In the genomic region with DNA sequence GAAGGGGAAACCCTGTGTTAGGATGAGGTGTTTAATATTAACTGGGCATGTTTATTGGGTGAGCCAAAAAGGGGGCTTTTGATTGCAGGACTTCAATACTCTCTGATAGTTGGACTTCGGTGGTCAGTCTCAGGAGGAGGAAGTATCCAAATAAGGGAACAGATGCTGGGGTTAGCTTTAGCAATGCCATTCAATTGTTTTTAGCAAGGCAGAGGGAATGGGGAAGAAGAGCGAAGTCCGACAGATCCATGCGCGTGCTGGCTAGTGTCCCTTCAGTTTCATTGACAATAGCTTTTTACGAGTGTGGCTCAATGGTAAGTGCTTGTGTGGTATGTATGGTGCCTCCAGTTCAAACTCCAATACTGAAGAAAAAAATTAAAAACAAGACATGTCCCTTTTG, we compare ENCODE assay signal across 18 mouse cellular contexts.
"Had no signal": no experiment of that assay in that cellular context is flagged by ENCODE, and none has a peak within 500 bp of the region (broad histone marks: within the 10 kb centered on the region; RNA-seq: fewer than 3 reads in every experiment).

No protein-coding gene starts in this region.

- H3K27ac ChIP-seq: liver, embryonic 15.5 days; lung, embryonic 15.5 days; midbrain, embryonic 10.5 days; midbrain, embryonic 12.5 days; neural tube, embryonic 12.5 days had no signal

- DNase-seq: liver, postnatal 0 days; lung, adult 2 months; lung, postnatal 14 days; lung, postnatal 4 days; midbrain, embryonic 14.5 days; right cerebral cortex, postnatal 25 days; right cerebral cortex, postnatal 4 days; spleen, adult 18-20 months; thymus, adult 18-20 months; thymus, postnatal 14 days; thymus, postnatal 36 days had no signal

- ATAC-seq: liver, postnatal 0 days; lung, postnatal 0 days; midbrain, embryonic 16.5 days had no signal

- H3K4me3 ChIP-seq: liver, embryonic 15.5 days; lung, embryonic 15.5 days; midbrain, embryonic 10.5 days; midbrain, embryonic 12.5 days; neural tube, embryonic 12.5 days had no signal
